Comparison of ENCODE assay signal across 22 mouse cellular contexts in the genomic region with DNA sequence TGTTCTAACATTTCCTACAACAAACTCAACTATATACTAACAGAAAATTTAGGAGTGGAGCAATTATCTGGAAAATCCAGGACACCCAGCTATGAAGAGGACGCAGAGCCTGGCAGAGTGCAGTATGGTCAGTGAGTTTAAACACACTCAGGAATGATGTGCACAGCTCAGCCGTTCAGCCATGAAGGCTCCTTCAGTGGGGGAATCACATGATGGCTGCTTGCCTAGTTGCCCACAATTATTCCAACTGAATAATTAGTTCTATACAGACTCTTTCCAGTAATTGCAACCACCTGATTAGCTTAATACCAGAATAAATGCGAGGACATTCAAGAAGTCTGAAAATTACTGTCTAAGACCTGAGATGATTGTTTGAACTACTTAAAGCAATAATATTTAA. TPM values are rescaled to one million over a fixed set of nuclear protein-coding genes. Genes with fewer than 3 reads are reported as not detected.
DNase-seq lines count a peak whose midpoint lies in the region; ATAC-seq lines count a peak whose summit lies in the region.
"Had no signal": no experiment of that assay in that cellular context is flagged by ENCODE, and none has a peak within 500 bp of the region (broad histone marks: within the 10 kb centered on the region; RNA-seq: fewer than 3 reads in every experiment).

No protein-coding gene starts in this region.

- H3K4me2 ChIP-seq in forebrain, embryonic 12.5 days: no peak overlapping the region
- H3K4me2 ChIP-seq in forebrain, embryonic 11.5 days (ENCODE audit: low read depth, low read length, severe bottlenecking): no peak overlapping the region
- H3K4me2 ChIP-seq in midbrain, embryonic 11.5 days: no peak overlapping the region
- no peak overlapping the region for H3K4me2 ChIP-seq in midbrain, embryonic 16.5 days (ENCODE audit: low read length)
- no peak overlapping the region for H3K4me2 ChIP-seq in forebrain, embryonic 16.5 days (ENCODE audit: low read length)
- H3K4me2 ChIP-seq in kidney, embryonic 14.5 days (replicated peaks; ENCODE audit: low read depth, low read length): no peak overlapping the region
- H3K4me2 ChIP-seq: embryonic facial prominence, embryonic 13.5 days; hindbrain, embryonic 12.5 days; intestine, embryonic 15.5 days had no signal

- H3K36me3 ChIP-seq in forebrain, embryonic 12.5 days (replicated peaks): no peaks in the 10 kb centered on the region
- no peaks in the 10 kb centered on the region for H3K36me3 ChIP-seq in forebrain, embryonic 11.5 days (ENCODE audit: control insufficient read depth, insufficient read depth, low read length)
- H3K36me3 ChIP-seq in midbrain, embryonic 11.5 days (ENCODE audit: control insufficient read depth, insufficient read depth, low read length): no peaks in the 10 kb centered on the region
- no peaks in the 10 kb centered on the region for H3K36me3 ChIP-seq in midbrain, embryonic 16.5 days (ENCODE audit: control insufficient read depth, insufficient read depth, low read length)
- H3K36me3 ChIP-seq in forebrain, embryonic 16.5 days (ENCODE audit: control insufficient read depth, insufficient read depth): no peaks in the 10 kb centered on the region
- H3K36me3 ChIP-seq in kidney, embryonic 14.5 days (ENCODE audit: control insufficient read depth, insufficient read depth, low read length): no peaks in the 10 kb centered on the region
- H3K36me3 ChIP-seq: embryonic facial prominence, embryonic 13.5 days; hindbrain, embryonic 12.5 days; intestine, embryonic 15.5 days had no signal

- peak; percentile 65; the same call in 1 of the 2 replicates for ATAC-seq in forebrain, embryonic 12.5 days (ENCODE audit: low FRiP score)
- ATAC-seq in forebrain, embryonic 11.5 days (replicated peaks; ENCODE audit: low FRiP score): no peak; the same call in 1 of the 2 replicates
- no peak for ATAC-seq in midbrain, embryonic 11.5 days (ENCODE audit: low FRiP score)
- ATAC-seq in midbrain, embryonic 16.5 days: no peak
- ATAC-seq in forebrain, embryonic 16.5 days: peak; percentile 74
- no peak for ATAC-seq in kidney, embryonic 14.5 days (ENCODE audit: low FRiP score, low TSS enrichment)
- ATAC-seq: activated CD4-positive, CD25-positive, alpha-beta regulatory T cell, adult 4 months; intestine, embryonic 15.5 days; Patski had no signal

- no peak overlapping the region for H3K4me3 ChIP-seq in forebrain, embryonic 12.5 days (replicated peaks)
- no peak overlapping the region for H3K4me3 ChIP-seq in forebrain, embryonic 11.5 days (ENCODE audit: low read depth, low read length)
- H3K4me3 ChIP-seq in midbrain, embryonic 11.5 days (ENCODE audit: low read depth, low read length): no peak overlapping the region
- no peak overlapping the region for H3K4me3 ChIP-seq in midbrain, embryonic 16.5 days (ENCODE audit: low read depth, low read length)
- H3K4me3 ChIP-seq in forebrain, embryonic 16.5 days (replicated peaks; ENCODE audit: low read length): no peak overlapping the region
- no peak overlapping the region for H3K4me3 ChIP-seq in kidney, embryonic 14.5 days (ENCODE audit: low read length)
- H3K4me3 ChIP-seq: embryonic facial prominence, embryonic 13.5 days; gastrocnemius, adult 2 months; hindbrain, embryonic 12.5 days; intestine, embryonic 15.5 days had no signal

- H3K4me1 ChIP-seq in forebrain, embryonic 12.5 days: no peaks in the 10 kb centered on the region
- H3K4me1 ChIP-seq in forebrain, embryonic 11.5 days (replicated peaks; ENCODE audit: control insufficient read depth, insufficient read depth, low read length): no peaks in the 10 kb centered on the region
- H3K4me1 ChIP-seq in midbrain, embryonic 11.5 days (ENCODE audit: control insufficient read depth, insufficient read depth, low read length): no peaks in the 10 kb centered on the region
- no peaks in the 10 kb centered on the region for H3K4me1 ChIP-seq in midbrain, embryonic 16.5 days (ENCODE audit: control insufficient read depth, insufficient read depth, low read length)
- 0 out of 2 replicates have a peak, but pooled peaks cover 4% of the 10 kb centered on the region for H3K4me1 ChIP-seq in forebrain, embryonic 16.5 days (replicated peaks; ENCODE audit: control insufficient read depth, insufficient read depth, low read length)
- H3K4me1 ChIP-seq in kidney, embryonic 14.5 days (ENCODE audit: control insufficient read depth, insufficient read depth, low read length): 0 out of 2 replicates have a peak, but pooled peaks cover 3% of the 10 kb centered on the region
- H3K4me1 ChIP-seq: intestine, embryonic 15.5 days had no signal

- H3K27me3 ChIP-seq in forebrain, embryonic 12.5 days: no peaks in the 10 kb centered on the region
- H3K27me3 ChIP-seq in forebrain, embryonic 11.5 days (ENCODE audit: control insufficient read depth, insufficient read depth, low read length): no peaks in the 10 kb centered on the region
- no peaks in the 10 kb centered on the region for H3K27me3 ChIP-seq in midbrain, embryonic 11.5 days (ENCODE audit: control insufficient read depth, insufficient read depth, low read length)
- H3K27me3 ChIP-seq in midbrain, embryonic 16.5 days (ENCODE audit: control insufficient read depth, insufficient read depth, low read depth, low read length): no peaks in the 10 kb centered on the region
- no peaks in the 10 kb centered on the region for H3K27me3 ChIP-seq in forebrain, embryonic 16.5 days (replicated peaks; ENCODE audit: control insufficient read depth, insufficient read depth, low read length)
- no peaks in the 10 kb centered on the region for H3K27me3 ChIP-seq in kidney, embryonic 14.5 days (ENCODE audit: control insufficient read depth, insufficient read depth, low read length)
- H3K27me3 ChIP-seq: embryonic facial prominence, embryonic 13.5 days; hindbrain, embryonic 12.5 days; intestine, embryonic 15.5 days; Patski had no signal

- WGBS in forebrain, embryonic 12.5 days: 63% methylated on average over 3 of the region's 3 CpGs
- WGBS in forebrain, embryonic 11.5 days: 59% methylated on average over 3 of the region's 3 CpGs
- 66% methylated on average over 3 of the region's 3 CpGs for WGBS in midbrain, embryonic 11.5 days
- WGBS in midbrain, embryonic 16.5 days: 62% methylated on average over 3 of the region's 3 CpGs
- 20% methylated on average over 3 of the region's 3 CpGs for WGBS in forebrain, embryonic 16.5 days
- WGBS in kidney, embryonic 14.5 days: 70% methylated on average over 3 of the region's 3 CpGs

- H3K9ac ChIP-seq in forebrain, embryonic 12.5 days: no peak overlapping the region
- H3K9ac ChIP-seq in forebrain, embryonic 11.5 days (ENCODE audit: low read length): no peak overlapping the region
- H3K9ac ChIP-seq in midbrain, embryonic 11.5 days (ENCODE audit: low read length): no peak overlapping the region
- no peak overlapping the region for H3K9ac ChIP-seq in midbrain, embryonic 16.5 days (ENCODE audit: low read depth, low read length)
- H3K9ac ChIP-seq in forebrain, embryonic 16.5 days (replicated peaks; ENCODE audit: low read depth, low read length): no peak overlapping the region
- H3K9ac ChIP-seq in kidney, embryonic 14.5 days (ENCODE audit: low read depth, low read length): no peak overlapping the region
- H3K9ac ChIP-seq: embryonic facial prominence, embryonic 13.5 days; hindbrain, embryonic 12.5 days; intestine, embryonic 15.5 days had no signal

- no peaks in the 10 kb centered on the region for H3K9me3 ChIP-seq in forebrain, embryonic 12.5 days
- H3K9me3 ChIP-seq in forebrain, embryonic 11.5 days (ENCODE audit: control insufficient read depth, low read length): no peaks in the 10 kb centered on the region
- no peaks in the 10 kb centered on the region for H3K9me3 ChIP-seq in midbrain, embryonic 11.5 days (ENCODE audit: control insufficient read depth, low read length)
- no peaks in the 10 kb centered on the region for H3K9me3 ChIP-seq in midbrain, embryonic 16.5 days (replicated peaks; ENCODE audit: control insufficient read depth, low read length, poor library complexity, severe bottlenecking)
- H3K9me3 ChIP-seq in forebrain, embryonic 16.5 days (ENCODE audit: control insufficient read depth, low read length): no peaks in the 10 kb centered on the region
- no peaks in the 10 kb centered on the region for H3K9me3 ChIP-seq in kidney, embryonic 14.5 days (ENCODE audit: control insufficient read depth, low read length)
- H3K9me3 ChIP-seq: embryonic facial prominence, embryonic 13.5 days; hindbrain, embryonic 12.5 days; intestine, embryonic 15.5 days had no signal

- no peak for DNase-seq in forebrain, embryonic 11.5 days (ENCODE audit: low spot score)
- peak; percentile 44 for DNase-seq in midbrain, embryonic 11.5 days (ENCODE audit: low spot score, missing footprints)
- DNase-seq in right cerebral cortex, postnatal 36 days (ENCODE audit: low spot score in 2 of 2): no peak
- DNase-seq in spleen, adult 18-20 months: no peak
- DNase-seq: adrenal gland, postnatal 25 days; cerebellum, adult 11 months; cerebellum, adult 8-10 months; cerebellum, postnatal 14 days; embryo, embryonic 11 days; gastrocnemius, adult 2 months; gastrocnemius, postnatal 25 days; heart, postnatal 10 days; heart, postnatal 4 days had no signal

- no peak overlapping the region for H3K27ac ChIP-seq in forebrain, embryonic 12.5 days
- no peak overlapping the region for H3K27ac ChIP-seq in forebrain, embryonic 11.5 days (ENCODE audit: low read depth, low read length)
- no peak overlapping the region for H3K27ac ChIP-seq in midbrain, embryonic 11.5 days (ENCODE audit: low read depth, low read length)
- H3K27ac ChIP-seq in midbrain, embryonic 16.5 days (ENCODE audit: low read length): no peak overlapping the region
- H3K27ac ChIP-seq in forebrain, embryonic 16.5 days (ENCODE audit: low read length): no peak overlapping the region
- no peak overlapping the region for H3K27ac ChIP-seq in kidney, embryonic 14.5 days (ENCODE audit: low read depth, low read length)
- H3K27ac ChIP-seq: embryonic facial prominence, embryonic 13.5 days; gastrocnemius, adult 2 months; hindbrain, embryonic 12.5 days; intestine, embryonic 15.5 days had no signal

RNA-seq across cellular contexts. Expression of a gene that starts 31.9 kb away (rescaled TPM):
- 8.6 and 10.6 TPM in 2 replicates for polyA plus RNA-seq in forebrain, embryonic 12.5 days (2016; fragmentation: Nextera tagmentation; extraction: Ambion mirVana)
- 10.9 and 11.2 TPM in 2 replicates for polyA plus RNA-seq in forebrain, embryonic 11.5 days (2014; fragmentation: Nextera tagmentation; extraction: Ambion mirVana)
- 9.2 and 9.5 TPM in 2 replicates for polyA plus RNA-seq in midbrain, embryonic 11.5 days (2014; fragmentation: Nextera tagmentation; extraction: Ambion mirVana)
- polyA plus RNA-seq in midbrain, embryonic 16.5 days (2015; fragmentation: Nextera tagmentation; extraction: Ambion mirVana): 2.7 and 2.9 TPM in 2 replicates
- 2.1 and 2.6 TPM in 2 replicates for polyA plus RNA-seq in forebrain, embryonic 16.5 days (2015; fragmentation: Nextera tagmentation; extraction: Ambion mirVana)
- polyA plus RNA-seq in kidney, embryonic 14.5 days (2014; fragmentation: Nextera tagmentation; extraction: Ambion mirVana): 25.7 and 30.1 TPM in 2 replicates
- polyA plus RNA-seq: activated CD4-positive, CD25-positive, alpha-beta regulatory T cell, adult 4 months had no signal

Comparison
In these comparisons a context has a peak if more than half of its experiments do, and no peak if none do; other contexts are left out.
1. ATAC-seq: peak in forebrain, embryonic 12.5 days (single experiment) and forebrain, embryonic 16.5 days (single experiment); none in forebrain, embryonic 11.5 days (single experiment), midbrain, embryonic 11.5 days (single experiment), midbrain, embryonic 16.5 days (single experiment) and kidney, embryonic 14.5 days (single experiment).